Mouse (Mus musculus) intestine, embryonic 16.5 days (tissue): Measurements from ENCODE around the gene 2610528J11Rik. TPM values are rescaled to one million over a fixed set of nuclear protein-coding genes. Genes with fewer than 3 reads are reported as not detected.
"Not testable (repeated sequence)": the region's sequence is repeated elsewhere in the genome, so short reads cannot be mapped to it uniquely, and the experiment has no call there.

Experiments
- ATAC-seq: fragments of 200-750 bp; cut with Nextera tagmentation; 2 replicates; pipeline ENCODE4 v1.8.0; 2017; ENCODE audit warnings: moderate TSS enrichment, moderate library complexity
- H3K27ac ChIP-seq: fragments of 300-500 bp; sonication (generic); 2 replicates; pipeline ENCODE4 v1.5.1; 2014; ENCODE audit warnings: mild to moderate bottlenecking, low read length
- H3K27me3 ChIP-seq: fragments of 300-500 bp; sonication (generic); replicated peaks from 2 replicates; pipeline ENCODE4 v1.6.1; 2014; ENCODE audit warnings: low read length, control low read depth, mixed read lengths; ENCODE audit not compliant: control insufficient read depth, insufficient read depth
- H3K36me3 ChIP-seq: fragments of 300-500 bp; sonication (generic); 2 replicates; pipeline ENCODE4 v1.6.1; 2014; ENCODE audit warnings: low read length, control low read depth; ENCODE audit not compliant: control insufficient read depth, insufficient read depth
- H3K4me1 ChIP-seq: fragments of 300-500 bp; sonication (generic); 2 replicates; pipeline ENCODE4 v1.6.1; 2014; ENCODE audit warnings: low read length, control low read depth, mixed read lengths; ENCODE audit not compliant: control insufficient read depth, insufficient read depth
- H3K4me2 ChIP-seq: fragments of 300-500 bp; sonication (generic); 2 replicates; pipeline ENCODE4 v1.6.1; 2014; ENCODE audit warnings: low read depth, low read length, control low read depth
- H3K4me3 ChIP-seq: fragments of 300-500 bp; sonication (generic); 2 replicates; pipeline ENCODE4 v1.5.1; 2014; ENCODE audit warnings: mild to moderate bottlenecking, low read length
- H3K9ac ChIP-seq: fragments of 300-500 bp; sonication (generic); 2 replicates; pipeline ENCODE4 v1.6.1; 2014; ENCODE audit warnings: low read depth, low read length
- H3K9me3 ChIP-seq: fragments of 300-500 bp; sonication (generic); 2 replicates; pipeline ENCODE4 v1.6.1; 2016; ENCODE audit warnings: low read length, control low read depth; ENCODE audit not compliant: control insufficient read depth
- WGBS: fragments of 180-500 bp; shearing (Covaris S2); extraction: QIAGEN DNeasy Blood & Tissue Kit; methylation state at CpG from one replicate; pipeline ENCODE4 v1.1.7; 2014; 5-methylcytosine and 5-hydroxymethylcytosine counted together
- polyA plus RNA-seq: library from polyadenylated mRNA; unstranded; fragments of >200 nt; fragmentation: Nextera tagmentation; extraction: Ambion mirVana; gene quantifications from 2 replicates; pipeline ENCODE4 v1.2.1, GENCODE M21; 2015

The 2610528J11Rik gene
- polyA plus RNA-seq, 1 experiment from 2014 or later: 104 TPM

DNA sequence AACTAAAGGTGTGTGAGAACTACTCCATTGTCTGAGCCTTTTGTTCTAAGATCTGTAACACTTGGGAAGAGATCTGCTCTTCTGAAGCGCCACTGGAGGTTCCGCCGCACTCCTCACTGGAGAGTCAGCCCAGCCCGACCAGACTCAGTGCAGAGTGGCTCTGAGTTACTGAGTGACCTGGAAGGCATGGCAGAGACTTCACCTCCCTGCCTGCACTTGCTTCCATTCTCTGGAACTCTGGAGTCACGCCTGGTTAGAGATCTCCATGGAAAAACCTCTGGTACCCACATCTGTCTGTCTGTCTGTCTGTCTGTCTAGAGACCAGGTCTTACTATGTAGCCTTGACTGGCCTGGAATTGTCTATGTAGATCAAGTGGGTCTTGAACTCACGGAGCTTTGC is 8.8 kb downstream of the 2610528J11Rik start:
- Histone ChIP-seq H3K27me3 (no peaks in the 10 kb centered on the region), H3K4me3 (no peak overlapping the region), H3K27ac (no peak overlapping the region), H3K4me1 (peaks cover 9% of the 10 kb centered on the region), H3K4me2 (no peak overlapping the region), H3K9me3 (no peaks in the 10 kb centered on the region), H3K9ac (no peak overlapping the region), H3K36me3 (no peaks in the 10 kb centered on the region)
- ATAC-seq: no peak
- 86% methylated on average over 6 of the region's 6 CpGs for WGBS

DNA sequence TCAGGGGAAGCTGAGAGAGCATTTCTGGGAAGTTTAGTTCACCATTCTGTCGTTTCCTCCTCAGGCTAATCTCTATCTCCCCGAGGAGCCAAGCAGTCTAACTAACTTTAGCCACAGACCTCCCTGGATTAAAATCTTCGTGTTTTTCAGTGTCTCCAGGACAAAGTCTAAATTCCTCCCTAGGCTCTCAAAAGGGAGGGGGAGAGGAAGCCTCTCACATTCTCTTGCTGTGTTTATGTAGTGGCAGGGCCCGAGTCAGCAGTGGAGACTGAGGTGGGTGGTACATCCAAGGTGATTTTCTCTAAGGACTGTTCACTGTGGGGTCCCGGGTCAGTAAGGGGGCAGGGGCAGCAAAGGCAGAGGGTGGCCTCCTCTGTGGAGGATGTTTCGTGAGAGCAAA is 11.0 kb downstream of the 2610528J11Rik start:
- peaks cover 9% of the 10 kb centered on the region for H3K4me1 ChIP-seq
- H3K9ac ChIP-seq: no peak overlapping the region
- ATAC-seq: peak; percentile 22; the same call in 1 of the 2 replicates
- H3K4me2 ChIP-seq: no peak overlapping the region
- H3K27ac ChIP-seq: peak overlapping the region; percentile 41
- no peaks in the 10 kb centered on the region for H3K36me3 ChIP-seq
- WGBS: 28% methylated on average over 6 of the region's 6 CpGs
- H3K9me3 ChIP-seq: no peaks in the 10 kb centered on the region
- no peaks in the 10 kb centered on the region for H3K27me3 ChIP-seq
- H3K4me3 ChIP-seq: no peak overlapping the region

DNA sequence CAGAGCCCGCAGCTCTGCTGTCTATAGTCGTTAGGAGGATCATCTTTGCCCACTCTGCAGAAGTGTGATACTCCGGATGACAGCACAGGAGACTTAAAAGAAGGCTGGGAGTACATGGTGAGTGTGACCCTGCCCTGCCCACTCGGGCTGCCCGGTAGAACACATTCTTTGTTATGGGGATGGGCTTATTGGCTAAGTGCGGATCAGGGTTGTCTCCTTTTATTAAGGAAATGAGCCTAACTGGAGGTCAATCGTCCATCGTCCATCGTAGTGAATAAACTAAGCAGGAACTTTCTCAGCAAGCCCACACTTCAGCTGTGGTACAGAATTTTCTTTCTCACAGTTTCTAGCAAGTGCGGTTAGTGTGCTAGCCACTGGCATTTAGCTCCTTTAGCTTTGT is 13.1 kb downstream of the 2610528J11Rik start:
- no peaks in the 10 kb centered on the region for H3K36me3 ChIP-seq
- no peaks in the 10 kb centered on the region for H3K9me3 ChIP-seq

DNA sequence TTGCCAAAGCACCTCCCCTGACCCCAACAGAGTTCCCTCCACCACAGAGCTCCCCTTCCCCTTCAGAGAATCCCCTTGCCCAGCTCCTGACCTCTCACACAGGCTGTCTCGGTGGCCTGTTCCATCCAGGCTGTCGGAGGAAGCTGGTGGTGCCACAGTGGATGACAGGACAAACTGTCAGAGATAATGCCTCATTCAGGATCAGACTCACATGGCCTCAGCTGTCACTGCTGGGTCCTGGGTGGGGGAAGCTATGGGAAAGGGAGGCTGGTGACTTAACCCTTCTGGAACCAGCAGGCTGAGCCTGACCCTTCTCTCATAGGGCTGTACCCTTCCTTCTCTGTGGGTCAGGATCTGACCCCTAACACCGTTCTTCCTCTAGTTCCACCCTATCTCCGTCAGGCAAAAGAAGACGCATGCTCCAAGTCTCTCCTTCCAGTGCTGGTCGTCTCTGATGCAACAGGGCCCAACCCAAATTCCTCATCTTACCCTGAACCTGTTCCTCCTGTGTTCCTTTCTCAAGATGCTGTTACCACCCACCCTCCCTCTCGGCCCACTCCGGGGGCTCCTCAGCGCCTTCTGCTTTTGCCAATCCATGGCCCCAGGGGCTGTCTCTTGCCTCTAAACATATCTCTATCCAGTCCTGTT is 15.8 kb downstream of the 2610528J11Rik start:
- 50% methylated on average over 9 of the region's 9 CpGs for WGBS
- ATAC-seq: no peak

More for the DNA sequence above, 13.1 kb downstream of the 2610528J11Rik start:
- Histone ChIP-seq H3K4me2 (no peak overlapping the region), H3K27ac (no peak overlapping the region), H3K9ac (no peak overlapping the region), H3K4me1 (peaks cover 9% of the 10 kb centered on the region), H3K27me3 (no peaks in the 10 kb centered on the region), H3K4me3 (no peak overlapping the region)
- WGBS: 37% methylated on average over 10 of the region's 10 CpGs
- no peak for ATAC-seq

DNA sequence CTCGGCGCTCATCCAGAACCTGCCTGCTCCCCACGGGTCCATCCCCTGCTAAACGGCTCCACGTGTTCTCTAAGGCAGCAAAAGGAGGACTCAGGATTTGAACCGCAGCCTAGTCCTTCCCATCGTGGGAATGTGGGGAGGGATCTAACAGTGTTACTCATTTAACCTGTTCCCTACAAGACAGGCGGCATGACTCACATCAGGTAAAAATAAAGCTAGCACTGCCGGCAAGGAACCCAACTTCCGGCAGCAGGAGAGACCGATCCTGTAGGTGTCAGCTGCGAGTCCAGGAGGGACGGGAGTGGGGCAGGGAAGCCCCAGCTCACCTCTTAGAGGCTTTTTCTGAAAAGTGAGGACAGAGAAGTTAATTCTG is 16.3 kb downstream of the 2610528J11Rik start:
- Histone ChIP-seq H3K27me3 (no peaks in the 10 kb centered on the region), H3K4me3 (peak overlapping the region; percentile 47), H3K36me3 (no peaks in the 10 kb centered on the region), H3K4me1 (peaks cover 4% of the 10 kb centered on the region; the same call in 1 of the 2 replicates), H3K27ac (peak overlapping the region; percentile 79), H3K4me2 (peak overlapping the region; percentile 59), H3K9me3 (no peaks in the 10 kb centered on the region), H3K9ac (peak overlapping the region; percentile 67)
- ATAC-seq: peak; percentile 61
- 15% methylated on average over 13 of the region's 13 CpGs for WGBS

More for the DNA sequence above, 15.8 kb downstream of the 2610528J11Rik start:
- H3K36me3 ChIP-seq: no peaks in the 10 kb centered on the region
- peak overlapping the region; percentile 47 for H3K4me3 ChIP-seq
- H3K4me2 ChIP-seq: peak overlapping the region; percentile 59
- peak overlapping the region; percentile 79 for H3K27ac ChIP-seq
- no peaks in the 10 kb centered on the region for H3K9me3 ChIP-seq
- H3K27me3 ChIP-seq: no peaks in the 10 kb centered on the region
- peak overlapping the region; percentile 67 for H3K9ac ChIP-seq
- H3K4me1 ChIP-seq: peaks cover 7% of the 10 kb centered on the region; the same call in 1 of the 2 replicates

DNA sequence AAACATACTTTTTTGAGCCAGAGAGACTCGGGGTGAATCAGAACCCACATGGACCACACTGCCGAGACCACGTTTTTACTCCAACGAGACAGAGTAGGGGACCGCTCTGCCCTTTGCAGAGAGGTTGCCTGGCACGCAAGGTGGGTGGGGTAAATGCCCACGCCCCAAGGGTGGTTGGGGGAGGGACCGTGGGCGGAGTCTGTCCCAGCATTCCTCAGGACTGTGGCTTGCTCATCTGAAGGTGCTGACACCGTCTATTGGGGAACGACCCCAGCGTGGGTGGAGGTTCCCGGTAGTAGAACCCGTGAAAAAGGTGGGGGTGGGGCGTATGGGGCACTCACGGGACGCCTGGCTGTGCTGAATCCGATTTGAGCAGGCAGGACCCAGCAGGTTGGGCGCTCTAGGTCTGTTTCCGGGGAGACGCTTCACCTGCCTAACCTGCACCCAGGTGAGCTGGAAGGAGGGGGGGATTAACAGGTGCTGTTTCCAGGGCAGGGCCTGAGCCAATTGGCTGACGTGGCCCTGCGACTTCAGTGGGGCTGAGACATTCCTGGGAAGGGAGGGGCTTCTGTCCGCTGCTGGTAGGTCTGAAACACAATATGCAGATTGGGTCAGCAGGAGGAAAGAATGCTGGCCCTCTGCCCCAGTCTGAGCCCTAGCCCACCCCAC is 16.9 kb downstream of the 2610528J11Rik start, which contains the start of gene Tmem125:
Gene Tmem125 (minus strand): TSS at position 453 of the 669 bp plus-strand sequence.
- H3K27me3 ChIP-seq: no peaks in the 10 kb centered on the region
- H3K9ac ChIP-seq: peak within 1 kb of the TSS; percentile 67
- H3K27ac ChIP-seq: peak within 1 kb of the TSS; percentile 79
- peak within 1 kb of the TSS; percentile 59 for H3K4me2 ChIP-seq
- WGBS: 2% methylated on average over 24 of the region's 24 CpGs
- H3K36me3 ChIP-seq: no peaks in the 10 kb centered on the region
- peak within 1 kb of the TSS; percentile 47 for H3K4me3 ChIP-seq
- no peaks in the 10 kb centered on the region for H3K4me1 ChIP-seq
- H3K9me3 ChIP-seq: no peaks in the 10 kb centered on the region
- peak; percentile 94 for ATAC-seq

DNA sequence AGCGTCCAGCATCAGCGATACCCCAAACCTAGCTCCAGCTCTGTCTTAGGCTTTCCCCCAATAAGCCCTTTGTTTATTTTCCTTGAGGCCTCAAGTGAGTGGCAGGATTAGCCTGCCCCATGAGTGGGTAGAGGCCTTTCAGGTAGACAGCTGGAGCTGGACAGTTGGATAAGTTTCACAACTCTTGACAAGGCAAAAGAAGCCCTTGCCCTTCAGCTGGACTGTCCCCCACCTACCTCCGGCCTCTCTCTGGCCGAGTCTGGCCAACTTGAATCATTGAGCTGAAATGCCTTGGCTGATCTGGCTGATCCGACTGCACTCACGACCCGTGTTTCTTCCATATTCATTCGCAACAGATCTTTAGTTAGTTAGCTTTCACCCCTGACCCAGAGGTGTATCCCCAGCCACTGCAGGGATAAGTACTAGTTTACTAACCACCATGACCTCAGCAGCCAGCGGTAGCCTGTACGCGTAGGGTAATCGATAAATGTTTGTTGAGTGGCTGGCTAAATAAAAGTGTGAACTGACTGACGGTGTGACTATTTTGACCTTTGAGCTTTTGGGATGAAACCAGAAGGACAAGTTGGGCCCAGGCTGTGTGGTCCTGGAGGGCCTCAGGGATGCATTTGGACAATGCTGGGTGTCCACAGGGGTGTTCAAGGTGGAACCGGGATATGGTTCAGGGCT is 17.8 kb downstream of the 2610528J11Rik start:
- Histone ChIP-seq H3K9me3 (no peaks in the 10 kb centered on the region), H3K4me2 (peak overlapping the region; percentile 59), H3K9ac (peak overlapping the region; percentile 67), H3K4me3 (peak overlapping the region; percentile 47), H3K27me3 (no peaks in the 10 kb centered on the region), H3K36me3 (no peaks in the 10 kb centered on the region), H3K27ac (peak overlapping the region; percentile 79), H3K4me1 (no peaks in the 10 kb centered on the region)
- 60% methylated on average over 14 of the region's 14 CpGs for WGBS
- ATAC-seq: no peak; the same call in 1 of the 2 replicates

DNA sequence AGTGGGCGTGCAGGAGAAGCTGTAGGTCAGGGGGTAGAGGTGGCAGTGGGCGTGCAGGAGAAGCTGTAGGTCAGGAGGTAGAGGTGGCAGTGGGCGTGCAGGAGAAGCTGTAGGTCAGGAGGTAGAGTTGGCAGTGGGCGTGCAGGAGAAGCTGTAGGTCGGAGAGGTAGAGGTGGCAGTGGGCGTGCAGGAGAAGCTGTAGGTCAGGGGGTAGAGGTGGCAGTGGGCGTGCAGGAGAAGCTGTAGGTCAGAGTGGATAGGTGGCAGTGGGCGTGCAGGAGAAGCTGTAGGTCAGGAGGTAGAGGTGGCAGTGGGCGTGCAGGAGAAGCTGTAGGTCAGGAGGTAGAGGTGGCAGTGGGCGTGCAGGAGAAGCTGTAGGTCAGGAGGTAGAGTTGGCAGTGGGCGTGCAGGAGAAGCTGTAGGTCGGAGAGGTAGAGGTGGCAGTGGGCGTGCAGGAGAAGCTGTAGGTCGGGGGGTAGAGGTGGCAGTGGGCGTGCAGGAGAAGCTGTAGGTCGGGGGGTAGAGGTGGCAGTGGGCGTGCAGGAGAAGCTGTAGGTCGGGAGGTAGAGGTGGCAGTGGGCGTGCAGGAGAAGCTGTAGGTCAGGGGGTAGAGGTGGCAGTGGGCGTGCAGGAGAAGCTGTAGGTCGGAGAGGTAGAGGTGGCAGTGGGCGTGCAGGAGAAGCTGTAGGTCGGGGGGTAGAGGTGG is 20.8 kb downstream of the 2610528J11Rik start:
- not testable (repeated sequence) for H3K27me3 ChIP-seq, H3K4me3 ChIP-seq, H3K9me3 ChIP-seq, H3K4me2 ChIP-seq, H3K9ac ChIP-seq, ATAC-seq, H3K36me3 ChIP-seq, H3K4me1 ChIP-seq, H3K27ac ChIP-seq
- WGBS: 89% methylated on average over 22 of the region's 23 CpGs

DNA sequence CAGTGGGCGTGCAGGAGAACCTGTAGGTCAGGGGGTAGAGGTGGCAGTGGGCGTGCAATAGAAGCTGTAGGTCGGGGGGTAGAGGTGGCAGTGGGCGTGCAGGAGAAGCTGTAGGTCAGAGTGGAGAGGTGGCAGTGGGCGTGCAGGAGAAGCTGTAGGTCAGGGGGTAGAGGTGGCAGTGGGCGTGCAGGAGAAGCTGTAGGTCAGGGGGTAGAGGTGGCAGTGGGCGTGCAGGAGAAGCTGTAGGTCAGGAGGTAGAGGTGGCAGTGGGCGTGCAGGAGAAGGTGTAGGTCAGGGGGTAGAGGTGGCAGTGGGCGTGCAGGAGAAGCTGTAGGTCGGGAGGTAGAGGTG is 21.3 kb downstream of the 2610528J11Rik start:
- not testable (repeated sequence) for H3K4me3 ChIP-seq, H3K36me3 ChIP-seq, ATAC-seq, H3K9me3 ChIP-seq, H3K9ac ChIP-seq, H3K4me1 ChIP-seq, H3K27ac ChIP-seq, H3K27me3 ChIP-seq, H3K4me2 ChIP-seq
- 85% methylated on average over 10 of the region's 10 CpGs for WGBS
